Mouse (Mus musculus): ENCODE measurements around the gene Nemf. TPM values are rescaled to one million over a fixed set of nuclear protein-coding genes. Genes with fewer than 3 reads are reported as not detected.
A peak's percentile ranks its signal among the peaks of the same experiment; 100 is the strongest.

Gene Nemf
- total and polyA plus RNA-seq, 3 experiments, result 34.3 to 56.6 (median 44.9) TPM

DNA sequence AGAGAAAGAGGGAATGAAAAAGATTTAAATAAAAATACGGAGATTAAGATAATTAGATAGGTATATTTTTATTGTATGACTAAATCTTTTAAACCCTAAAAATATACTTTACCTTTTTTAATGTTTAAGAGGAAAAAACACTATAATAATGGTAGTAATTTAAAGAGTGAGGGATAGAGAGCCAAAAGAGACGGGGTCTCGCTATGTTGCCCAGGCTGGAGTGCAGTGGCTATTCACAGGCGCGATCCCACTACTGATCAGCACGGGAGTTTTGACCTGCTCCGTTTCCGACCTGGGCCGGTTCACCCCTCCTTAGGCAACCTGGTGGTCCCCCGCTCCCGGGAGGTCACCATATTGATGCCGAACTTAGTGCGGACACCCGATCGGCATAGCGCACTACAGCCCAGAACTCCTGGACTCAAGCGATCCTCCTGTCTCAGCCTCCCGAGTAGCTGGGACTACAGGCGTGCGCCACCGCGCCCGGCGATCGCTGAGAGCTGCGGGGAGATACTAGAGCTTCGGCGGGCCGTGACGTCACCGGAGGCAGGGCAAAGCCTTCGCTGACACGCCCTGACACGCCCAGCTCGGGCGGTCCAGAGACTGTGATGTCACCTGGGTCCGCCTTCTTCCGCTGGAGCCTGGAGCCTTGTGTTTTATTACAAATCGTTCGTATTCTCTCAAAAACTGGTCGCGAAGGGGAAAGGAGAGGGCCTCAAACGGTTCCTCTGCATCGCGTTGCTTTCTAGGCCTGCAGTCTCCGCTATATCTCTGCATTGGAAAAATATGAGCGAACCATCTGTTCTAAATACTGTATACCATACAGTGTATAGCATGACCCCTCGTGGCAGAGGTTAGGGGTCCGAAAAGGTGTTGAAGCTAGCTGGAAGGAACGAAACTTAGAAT is 4.3 kb upstream of the Nemf start (continued):
- TF ChIP-seq CHD2 (IDR thresholded peaks at IDR 0.05; ENCODE audit: low read length) (0 out of 2 replicates have a peak, but pooled peaks have one; percentile 54), CHD1 (IDR thresholded peaks at IDR 0.05; ENCODE audit: low read depth, low read length) (peak; percentile 92; the same call in 1 of the 2 replicates), SMC3 (IDR thresholded peaks at IDR 0.05; ENCODE audit: low read depth, low read length) (peak; percentile 19), ETS1 (conservative IDR thresholded peaks at IDR 0.05; ENCODE audit: low read depth, low read length) (peak; percentile 40)

DNA sequence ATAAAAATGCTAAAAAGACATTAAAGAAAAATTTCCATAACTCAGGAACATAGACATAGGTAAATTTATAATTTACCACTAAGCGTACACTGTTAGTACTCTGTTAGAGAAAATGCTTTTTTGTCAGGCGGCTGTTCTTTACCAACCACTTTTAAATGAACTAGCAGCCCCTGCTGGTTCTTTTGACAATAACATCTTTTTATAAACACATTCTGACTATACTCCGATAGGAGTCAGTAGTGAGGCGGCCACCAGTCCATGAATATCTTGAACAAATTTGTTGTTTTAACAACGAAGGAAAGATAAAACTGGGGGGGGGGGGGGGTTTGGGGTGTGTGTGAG is 3.7 kb upstream of the Nemf start:
- Histone ChIP-seq H3K36me3 (replicated peaks in 1 of 2; ENCODE audit: control insufficient read depth in 1 of 2, insufficient read depth in 1 of 2, low read length in 1 of 2) (peaks cover 0 to under 1% of the 10 kb centered on the region in 2 experiments), H3K4me1 (ENCODE audit: control insufficient read depth in 1 of 2, insufficient read depth in 2 of 2) (peaks cover under 1 to 18% of the 10 kb centered on the region in 2 experiments), H3K79me2 (replicated peaks; ENCODE audit: control insufficient read depth, extremely low read depth, insufficient read depth, poor library complexity, severe bottlenecking) (peaks cover 13% of the 10 kb centered on the region), H3K27me3 (replicated peaks) (no peaks in the 10 kb centered on the region), H3K4me2 (ENCODE audit: insufficient read depth, low read depth, poor library complexity, severe bottlenecking) (no peak overlapping the region), H3K27ac (ENCODE audit: insufficient read depth, low read depth) (no peak overlapping the region), H3K9ac (ENCODE audit: insufficient read depth, low read depth) (no peak overlapping the region), H3K9me3 (replicated peaks; ENCODE audit: low read length) (no peaks in the 10 kb centered on the region), H3K4me3 (replicated peaks in 1 of 3; ENCODE audit: low read depth in 2 of 3, low read length in 2 of 3, poor library complexity in 1 of 3) (no peak overlapping the region)
- dilution Hi-C loops (cut with MboI; ENCODE audit: extremely low pct_ligation_motif_present, extremely low pct_unique_long_range_greater_than_20kb, low sequenced_read_pairs), result no loop called here
- peak; percentile 78 for DNase-seq (ENCODE audit: extremely low read depth)
- peak; percentile 53 for TF ChIP-seq SMC3 (IDR thresholded peaks at IDR 0.05; ENCODE audit: low read depth, low read length)
- peak; percentile 99 to 100 for TF ChIP-seq CTCF (conservative IDR thresholded peaks at IDR 0.05 in 1 of 2, IDR thresholded peaks at IDR 0.05 in 1 of 2; ENCODE audit: low read depth in 2 of 2, low read length in 2 of 2)
- TF ChIP-seq ZC3H11A (IDR thresholded peaks at IDR 0.05; ENCODE audit: low read depth, low read length), result peak; percentile 81
- TF ChIP-seq HCFC1 (IDR thresholded peaks at IDR 0.05; ENCODE audit: low read depth, low read length), result no peak
- TF ChIP-seq TCF12 (IDR thresholded peaks at IDR 0.05; ENCODE audit: low read depth, low read length), result peak; percentile 74
- no peak for TF ChIP-seq ETS1 (conservative IDR thresholded peaks at IDR 0.05; ENCODE audit: low read depth, low read length)
- peak; percentile 60 for TF ChIP-seq RAD21 (IDR thresholded peaks at IDR 0.05; ENCODE audit: low read depth, low read length)
- peak; percentile 76 for TF ChIP-seq MEF2A (IDR thresholded peaks at IDR 0.05; ENCODE audit: borderline replicate concordance, low read depth, low read length)
- TF ChIP-seq NELFE (IDR thresholded peaks at IDR 0.05; ENCODE audit: low read depth, low read length), result peak; percentile 90; the same call in 1 of the 2 replicates
- in situ Hi-C loops (cut with MboI; ENCODE audit: low pct_ligation_motif_present, low pct_unique_long_range_greater_than_20kb, low sequenced_read_pairs), result no loop called here

DNA sequence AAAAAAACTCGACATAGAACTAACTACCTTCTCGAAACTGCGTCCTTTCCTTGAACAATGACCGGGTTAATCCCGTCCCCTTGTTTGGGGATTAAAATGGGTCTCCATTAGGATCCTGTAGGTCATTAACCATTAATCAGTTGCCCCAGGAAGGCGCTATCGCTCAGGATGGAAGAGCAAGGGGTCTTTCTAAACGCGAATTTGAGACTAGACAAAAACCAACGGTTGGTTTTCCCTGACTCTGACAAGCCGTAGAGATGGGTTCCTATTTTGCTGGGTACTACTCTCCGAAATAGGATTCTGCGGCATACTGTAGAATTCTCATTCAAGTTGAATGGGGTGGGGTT is 308 bp upstream of the Nemf start:
- peak overlapping the region; percentile 97 for H3K9ac ChIP-seq (ENCODE audit: insufficient read depth, low read depth)
- peak overlapping the region; percentile 69 for H3K4me2 ChIP-seq (ENCODE audit: insufficient read depth, low read depth, poor library complexity, severe bottlenecking)
- peak overlapping the region; percentile 90 to 99 (median 96) for H3K4me3 ChIP-seq (replicated peaks in 1 of 3; ENCODE audit: low read depth in 2 of 3, low read length in 2 of 3, poor library complexity in 1 of 3)
- peaks cover 23% of the 10 kb centered on the region for H3K79me2 ChIP-seq (replicated peaks; ENCODE audit: control insufficient read depth, extremely low read depth, insufficient read depth, poor library complexity, severe bottlenecking)
- peaks cover 5 to 13% of the 10 kb centered on the region in 2 experiments for H3K4me1 ChIP-seq (ENCODE audit: control insufficient read depth in 1 of 2, insufficient read depth in 2 of 2)
- no peaks in the 10 kb centered on the region for H3K9me3 ChIP-seq (replicated peaks; ENCODE audit: low read length)
- in situ Hi-C loops (cut with MboI; ENCODE audit: low pct_ligation_motif_present, low pct_unique_long_range_greater_than_20kb, low sequenced_read_pairs) (loop anchor here (10.0 kb wide), 2 partner anchors 218 to 338 kb away; no protein-coding TSS in a partner anchor), dilution Hi-C loops (cut with MboI; ENCODE audit: extremely low pct_ligation_motif_present, extremely low pct_unique_long_range_greater_than_20kb, low sequenced_read_pairs) (no loop called here)
- TF ChIP-seq NELFE (IDR thresholded peaks at IDR 0.05; ENCODE audit: low read depth, low read length) (peak; percentile 1; the same call in 1 of the 2 replicates), UBTF (IDR thresholded peaks at IDR 0.05; ENCODE audit: low read depth, low read length) (0 out of 2 replicates have a peak, but pooled peaks have one; percentile 32), POLR2AphosphoS2 (IDR thresholded peaks at IDR 0.05; ENCODE audit: low read depth, low read length) (no peak), ZNF384 (IDR thresholded peaks at IDR 0.05; ENCODE audit: low read depth, low read length) (peak; percentile 50; the same call in 1 of the 2 replicates), MAX (IDR thresholded peaks at IDR 0.05; ENCODE audit: low read length) (no peak), SIN3A (IDR thresholded peaks at IDR 0.05; ENCODE audit: low read length) (no peak; the same call in 1 of the 2 replicates), PAX5 (IDR thresholded peaks at IDR 0.05; ENCODE audit: low read length) (no peak), KAT2A (IDR thresholded peaks at IDR 0.05; ENCODE audit: insufficient replicate concordance, low read length) (no peak), MEF2A (IDR thresholded peaks at IDR 0.05; ENCODE audit: borderline replicate concordance, low read depth, low read length) (peak; percentile 2; the same call in 1 of the 2 replicates), BHLHE40 (IDR thresholded peaks at IDR 0.05; ENCODE audit: low read depth, low read length) (0 out of 2 replicates have a peak, but pooled peaks have one; percentile 3), RAD21 (IDR thresholded peaks at IDR 0.05; ENCODE audit: low read depth, low read length) (no peak), ETS1 (conservative IDR thresholded peaks at IDR 0.05; ENCODE audit: low read depth, low read length) (no peak), CHD1 (IDR thresholded peaks at IDR 0.05; ENCODE audit: low read depth, low read length) (peak; percentile 44; the same call in 1 of the 2 replicates), TCF12 (IDR thresholded peaks at IDR 0.05; ENCODE audit: low read depth, low read length) (peak; percentile 6; the same call in 1 of the 2 replicates), CTCF (conservative IDR thresholded peaks at IDR 0.05 in 1 of 2, IDR thresholded peaks at IDR 0.05 in 1 of 2; ENCODE audit: low read depth in 2 of 2, low read length in 2 of 2) (peak in 1 of 2 experiments; percentile 13; a peak in 1 of 4 replicates), ZC3H11A (IDR thresholded peaks at IDR 0.05; ENCODE audit: low read depth, low read length) (no peak), GABPA (IDR thresholded peaks at IDR 0.05; ENCODE audit: insufficient replicate concordance, low read depth, low read length) (no peak), HCFC1 (IDR thresholded peaks at IDR 0.05; ENCODE audit: low read depth, low read length) (no peak), ELF1 (IDR thresholded peaks at IDR 0.05; ENCODE audit: low read depth, low read length) (peak; percentile 0; the same call in 1 of the 2 replicates), ZKSCAN1 (IDR thresholded peaks at IDR 0.05; ENCODE audit: borderline replicate concordance, low read depth, low read length) (no peak), E2F4 (IDR thresholded peaks at IDR 0.05; ENCODE audit: insufficient replicate concordance, low read depth, low read length) (no peak)
- peaks cover 22 to 30% of the 10 kb centered on the region in 2 experiments for H3K36me3 ChIP-seq (replicated peaks in 1 of 2; ENCODE audit: control insufficient read depth in 1 of 2, insufficient read depth in 1 of 2, low read length in 1 of 2)
- H3K27ac ChIP-seq (ENCODE audit: insufficient read depth, low read depth), result no peak overlapping the region
- H3K27me3 ChIP-seq (replicated peaks), result no peaks in the 10 kb centered on the region
- DNase-seq (ENCODE audit: extremely low read depth), result no peak

Measured in CH12.LX (cell line).